Mouse (Mus musculus) bone marrow macrophage, adult 2 months (primary cell): ENCODE measurements at regions not wholly inside any gene's neighbourhood (a gene's known extent, or its start where the extent isn't known, plus 50 kb on each side); places are given as distances from the start of the nearest gene placed in this dataset.

ENCODE experiments used
- CTCF ChIP-seq: IDR thresholded peaks from 2 replicates; pipeline ENCODE4 v1.5.1; 2012; ENCODE audit warnings: low read depth, mild to moderate bottlenecking, low read length, moderate library complexity
- POLR2A ChIP-seq: IDR thresholded peaks from 2 replicates; pipeline ENCODE4 v1.6.1; 2012; ENCODE audit warnings: mild to moderate bottlenecking, low read depth, low read length, borderline replicate concordance

DNA sequence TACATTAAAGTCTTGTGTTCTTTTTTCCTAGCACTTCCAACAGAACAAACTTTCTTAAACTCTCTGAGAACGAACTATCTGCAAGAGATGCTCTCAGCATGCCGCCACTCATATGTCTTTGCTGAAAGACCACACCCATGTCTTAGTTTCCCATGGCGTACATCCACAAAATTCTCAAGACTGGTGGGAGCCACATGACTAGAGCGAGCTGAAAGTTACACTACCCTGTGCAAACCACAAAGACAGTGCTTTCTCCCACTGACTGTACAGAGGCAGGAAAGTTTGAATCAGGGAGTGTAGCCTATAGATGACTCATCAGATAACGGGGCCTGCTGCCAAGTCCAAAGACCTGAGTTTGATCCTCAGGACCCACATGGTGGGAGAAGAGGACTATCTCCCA is 554.5 kb upstream of the Cdh11 start:
- no peak for TF ChIP-seq POLR2A
- no peak for TF ChIP-seq CTCF
